Mouse (Mus musculus): ENCODE data around the gene Ptov1.
A peak's percentile ranks its signal among the peaks of the same experiment; 100 is the strongest.

DNA sequence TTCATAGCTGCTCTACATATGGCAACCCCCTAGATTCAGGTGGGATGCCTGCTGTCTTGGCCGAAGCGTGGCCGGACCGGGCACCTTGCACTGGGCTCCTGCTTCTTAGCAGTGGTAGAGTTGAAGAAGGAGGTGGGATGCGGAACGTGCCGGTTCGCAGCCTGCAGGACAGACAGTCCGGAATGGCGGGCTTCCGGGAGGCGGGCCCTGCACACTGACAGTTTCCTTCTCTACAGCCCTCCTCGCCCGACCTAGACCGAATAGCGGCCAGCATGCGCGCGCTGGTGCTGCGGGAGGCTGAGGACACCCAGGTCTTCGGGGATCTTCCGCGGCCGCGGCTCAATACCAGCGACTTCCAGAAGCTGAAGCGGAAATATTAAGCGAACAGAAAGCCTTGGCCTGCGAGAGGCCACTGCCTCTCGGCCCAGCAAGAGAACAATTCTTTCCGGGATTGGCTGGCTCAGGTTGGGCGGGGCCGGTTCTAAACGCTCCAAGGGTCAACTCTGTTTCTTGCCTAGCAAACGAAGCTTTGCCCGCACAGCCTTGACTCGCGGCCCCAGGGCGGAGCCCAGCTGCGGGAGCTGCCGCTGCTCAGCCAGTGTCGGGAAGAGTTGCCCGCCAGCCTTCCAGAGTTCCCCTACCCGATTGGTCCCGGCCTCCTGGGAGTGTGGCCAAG is 15.1 kb downstream of the Ptov1 start:
- TF ChIP-seq EP300 (IDR thresholded peaks at IDR 0.05; ENCODE audit: low read depth) (peak; percentile 21; the same call in 1 of the 2 replicates), CTCF (IDR thresholded peaks at IDR 0.05; ENCODE audit: low read depth) (no peak)
